Mouse (Mus musculus) effector memory CD4-positive, alpha-beta T cell, adult 5 months (primary cell): ENCODE data around the gene Acad12. TPM values are rescaled to one million over a fixed set of nuclear protein-coding genes. Genes with fewer than 3 reads are reported as not detected.

Experiments used
- polyA plus RNA-seq: library from polyadenylated mRNA; unstranded; fragments of 100-300 nt; shearing (Covaris generic); gene quantifications from one replicate; pipeline ENCODE4 v1.2.1, GENCODE M21; 2017

Acad12 gene
- polyA plus RNA-seq: 0.52 TPM

GRCm38 (mm10) chr5:121618592-121619513 is at the start of gene Acad12:
Acad12 (minus strand) TSS chr5:121618938.

GRCm38 (mm10) chr5:121660059-121660896 is 41.5 kb upstream of the Acad12 start, which contains the start of the genes Acad10 and Brap:
Acad10 (minus strand) TSS chr5:121660514.
Brap (plus strand) TSS chr5:121660563.

GRCm38 (mm10) chr5:121593451-121594401 is 25.0 kb downstream of the Acad12 start, which contains the start of gene Aldh2:
Aldh2 (minus strand) TSS chr5:121593824.

Other genes starting within 250 kb of the Acad12 start
- gene Trafd1, start 233.3 kb downstream of the Acad12 start, polyA plus RNA-seq: 80.4 TPM
- 31.9 TPM for gene Naa25, start 221.0 kb downstream of the Acad12 start, polyA plus RNA-seq
- gene Tmem116, start 167.0 kb downstream of the Acad12 start, polyA plus RNA-seq: 1.2 TPM
- 44.4 TPM for gene Erp29, start 166.4 kb downstream of the Acad12 start, polyA plus RNA-seq
- gene Adam1b, start 115.5 kb downstream of the Acad12 start, polyA plus RNA-seq: not detected
- gene Adam1a, start 73.5 kb downstream of the Acad12 start, polyA plus RNA-seq: 0.30 TPM
- 0.35 TPM for gene Gm42878, start 73.5 kb downstream of the Acad12 start, polyA plus RNA-seq
- 55.5 TPM for gene Mapkapk5, start 73.0 kb downstream of the Acad12 start, polyA plus RNA-seq
- gene Aldh2, start 25.1 kb downstream of the Acad12 start, polyA plus RNA-seq: 7.1 TPM
- 9.5 TPM for gene Acad10, start 41.6 kb upstream of the Acad12 start, polyA plus RNA-seq
- 97.5 TPM for gene Brap, start 41.6 kb upstream of the Acad12 start, polyA plus RNA-seq
- gene Atxn2, start 92.4 kb upstream of the Acad12 start, polyA plus RNA-seq: 44.4 TPM
- 46.0 TPM for gene Sh2b3, start 218.7 kb upstream of the Acad12 start, polyA plus RNA-seq
- gene Pheta1, start 230.0 kb upstream of the Acad12 start, polyA plus RNA-seq: 6.7 TPM